Mouse (Mus musculus): ENCODE data around the gene Rnf103. TPM values are rescaled to one million over a fixed set of nuclear protein-coding genes. Genes with fewer than 3 reads are reported as not detected.

Gene Rnf103
- total and polyA plus RNA-seq, 2 experiments from 2014 or later: 25.5 to 27.9 TPM

- no peak overlapping the region for H3K4me2 ChIP-seq (ENCODE audit: low read depth, low read length)
- no peaks in the 10 kb centered on the region for H3K4me1 ChIP-seq (ENCODE audit: insufficient read depth, low read length)
- no peak for TF ChIP-seq CTCF (IDR thresholded peaks at IDR 0.05; ENCODE audit: low read depth)
- 88% methylated on average over 1 of the region's 1 CpGs for WGBS
- no peak overlapping the region for H3K27ac ChIP-seq
- H3K27me3 ChIP-seq (ENCODE audit: insufficient read depth, low read length): no peaks in the 10 kb centered on the region
- H3K9ac ChIP-seq (replicated peaks; ENCODE audit: low read length): no peak overlapping the region
- no peaks in the 10 kb centered on the region for H3K36me3 ChIP-seq (ENCODE audit: insufficient read depth, low read length)
- DNase-seq (ENCODE audit: low spot score) (no peak), ATAC-seq (no peak)
- H3K9me3 ChIP-seq (ENCODE audit: low read length): peaks cover 3% of the 10 kb centered on the region; the same call in 1 of the 2 replicates
- H3K4me3 ChIP-seq (ENCODE audit: low read length): no peak overlapping the region
Observed at GRCm38 (mm10) chr6:71480136-71480535, 13.6 kb upstream of the Rnf103 start.

- WGBS: 56% methylated on average over 7 of the region's 7 CpGs
- Histone ChIP-seq H3K4me2 (ENCODE audit: low read depth, low read length) (no peak overlapping the region), H3K9ac (replicated peaks; ENCODE audit: low read length) (no peak overlapping the region), H3K27ac (no peak overlapping the region), H3K36me3 (ENCODE audit: insufficient read depth, low read length) (no peaks in the 10 kb centered on the region), H3K4me1 (ENCODE audit: insufficient read depth, low read length) (no peaks in the 10 kb centered on the region), H3K27me3 (ENCODE audit: insufficient read depth, low read length) (no peaks in the 10 kb centered on the region), H3K9me3 (ENCODE audit: low read length) (peaks cover 3% of the 10 kb centered on the region; the same call in 1 of the 2 replicates), H3K4me3 (ENCODE audit: low read length) (no peak overlapping the region)
- TF ChIP-seq CTCF (IDR thresholded peaks at IDR 0.05; ENCODE audit: low read depth): no peak
- DNase-seq (ENCODE audit: low spot score) (no peak), ATAC-seq (no peak)
Observed at GRCm38 (mm10) chr6:71481136-71481535, 12.6 kb upstream of the Rnf103 start.

- no peak for TF ChIP-seq CTCF (IDR thresholded peaks at IDR 0.05; ENCODE audit: low read depth)
- H3K27me3 ChIP-seq (ENCODE audit: insufficient read depth, low read length): no peaks in the 10 kb centered on the region
- ATAC-seq (no peak), DNase-seq (ENCODE audit: low spot score) (no peak)
- no peak overlapping the region for H3K27ac ChIP-seq
- no peak overlapping the region for H3K4me2 ChIP-seq (ENCODE audit: low read depth, low read length)
- H3K36me3 ChIP-seq (ENCODE audit: insufficient read depth, low read length): no peaks in the 10 kb centered on the region
- H3K9ac ChIP-seq (replicated peaks; ENCODE audit: low read length): no peak overlapping the region
- WGBS: 77% methylated on average over 5 of the region's 5 CpGs
- H3K4me3 ChIP-seq (ENCODE audit: low read length): no peak overlapping the region
- H3K4me1 ChIP-seq (ENCODE audit: insufficient read depth, low read length): no peaks in the 10 kb centered on the region
- H3K9me3 ChIP-seq (ENCODE audit: low read length): peaks cover 3% of the 10 kb centered on the region; the same call in 1 of the 2 replicates
Observed at GRCm38 (mm10) chr6:71485246-71485645, 8.4 kb upstream of the Rnf103 start.

GRCm38 (mm10) chr6:71486226-71486625 is 7.5 kb upstream of the Rnf103 start:
- TF ChIP-seq CTCF (IDR thresholded peaks at IDR 0.05; ENCODE audit: low read depth): no peak
- no peak overlapping the region for H3K4me2 ChIP-seq (ENCODE audit: low read depth, low read length)
- no peaks in the 10 kb centered on the region for H3K4me1 ChIP-seq (ENCODE audit: insufficient read depth, low read length)
- DNase-seq (ENCODE audit: low spot score) (no peak), ATAC-seq (no peak)
- no peak overlapping the region for H3K4me3 ChIP-seq (ENCODE audit: low read length)
- no peak overlapping the region for H3K27ac ChIP-seq
- H3K9me3 ChIP-seq (ENCODE audit: low read length): peaks cover 3% of the 10 kb centered on the region; the same call in 1 of the 2 replicates
- H3K36me3 ChIP-seq (ENCODE audit: insufficient read depth, low read length): no peaks in the 10 kb centered on the region
- H3K27me3 ChIP-seq (ENCODE audit: insufficient read depth, low read length): no peaks in the 10 kb centered on the region
- 73% methylated on average over 2 of the region's 2 CpGs for WGBS
- no peak overlapping the region for H3K9ac ChIP-seq (replicated peaks; ENCODE audit: low read length)

GRCm38 (mm10) chr6:71486867-71487266 is 6.8 kb upstream of the Rnf103 start:
- DNase-seq (ENCODE audit: low spot score) (no peak), ATAC-seq (no peak)
- no peak overlapping the region for H3K4me2 ChIP-seq (ENCODE audit: low read depth, low read length)
- 78% methylated on average over 1 of the region's 1 CpGs for WGBS
- no peak overlapping the region for H3K9ac ChIP-seq (replicated peaks; ENCODE audit: low read length)
- no peaks in the 10 kb centered on the region for H3K36me3 ChIP-seq (ENCODE audit: insufficient read depth, low read length)
- no peak overlapping the region for H3K4me3 ChIP-seq (ENCODE audit: low read length)
- H3K27me3 ChIP-seq (ENCODE audit: insufficient read depth, low read length): no peaks in the 10 kb centered on the region
- H3K4me1 ChIP-seq (ENCODE audit: insufficient read depth, low read length): no peaks in the 10 kb centered on the region
- H3K27ac ChIP-seq: no peak overlapping the region
- H3K9me3 ChIP-seq (ENCODE audit: low read length): peaks cover under 1% of the 10 kb centered on the region; the same call in 1 of the 2 replicates
- TF ChIP-seq CTCF (IDR thresholded peaks at IDR 0.05; ENCODE audit: low read depth): no peak

GRCm38 (mm10) chr6:71487966-71488365 is 5.7 kb upstream of the Rnf103 start:
- Histone ChIP-seq H3K27ac (no peak overlapping the region), H3K27me3 (ENCODE audit: insufficient read depth, low read length) (no peaks in the 10 kb centered on the region), H3K36me3 (ENCODE audit: insufficient read depth, low read length) (no peaks in the 10 kb centered on the region), H3K4me1 (ENCODE audit: insufficient read depth, low read length) (no peaks in the 10 kb centered on the region), H3K4me3 (ENCODE audit: low read length) (no peak overlapping the region), H3K9me3 (ENCODE audit: low read length) (no peaks in the 10 kb centered on the region), H3K4me2 (ENCODE audit: low read depth, low read length) (no peak overlapping the region), H3K9ac (replicated peaks; ENCODE audit: low read length) (no peak overlapping the region)
- no peak for TF ChIP-seq CTCF (IDR thresholded peaks at IDR 0.05; ENCODE audit: low read depth)
- DNase-seq (ENCODE audit: low spot score): no peak
- ATAC-seq: no peak
- WGBS: 57% methylated on average over 4 of the region's 4 CpGs

GRCm38 (mm10) chr6:71492136-71492535 is 1.6 kb upstream of the Rnf103 start:
- no peak overlapping the region for H3K27ac ChIP-seq
- ATAC-seq (no peak), DNase-seq (ENCODE audit: low spot score) (no peak)
- no peak overlapping the region for H3K9ac ChIP-seq (replicated peaks; ENCODE audit: low read length)
- H3K4me2 ChIP-seq (ENCODE audit: low read depth, low read length): no peak overlapping the region
- no peaks in the 10 kb centered on the region for H3K36me3 ChIP-seq (ENCODE audit: insufficient read depth, low read length)
- no peak overlapping the region for H3K4me3 ChIP-seq (ENCODE audit: low read length)
- H3K4me1 ChIP-seq (ENCODE audit: insufficient read depth, low read length): peaks cover 7% of the 10 kb centered on the region; the same call in 1 of the 2 replicates
- no peaks in the 10 kb centered on the region for H3K9me3 ChIP-seq (ENCODE audit: low read length)
- no peaks in the 10 kb centered on the region for H3K27me3 ChIP-seq (ENCODE audit: insufficient read depth, low read length)
- TF ChIP-seq CTCF (IDR thresholded peaks at IDR 0.05; ENCODE audit: low read depth): no peak
- 47% methylated on average over 4 of the region's 4 CpGs for WGBS

All from hindbrain, postnatal 0 days (tissue).